Mouse (Mus musculus) hindbrain, embryonic 16.5 days (tissue): ENCODE measurements around the gene Prpf19. TPM values are rescaled to one million over a fixed set of nuclear protein-coding genes. Genes with fewer than 3 reads are reported as not detected.

Experiments
- ATAC-seq: fragments of 200-750 bp; cut with Nextera tagmentation; 2 replicates; pipeline ENCODE4 v1.8.0; 2017; ENCODE audit warnings: moderate TSS enrichment, moderate library complexity
- H3K27ac ChIP-seq: fragments of 300-500 bp; sonication (generic); 2 replicates; pipeline ENCODE4 v1.5.1; 2014; ENCODE audit warnings: low read depth, mild to moderate bottlenecking, control low read depth, low read length, moderate library complexity
- H3K27me3 ChIP-seq: fragments of 300-500 bp; sonication (generic); replicated peaks from 2 replicates; pipeline ENCODE4 v1.6.1; 2014; ENCODE audit warnings: low read length; ENCODE audit not compliant: control insufficient read depth, insufficient read depth
- H3K36me3 ChIP-seq: fragments of 300-500 bp; sonication (generic); 2 replicates; pipeline ENCODE4 v1.6.1; 2014; ENCODE audit warnings: mild to moderate bottlenecking, low read length, moderate library complexity, mixed read lengths; ENCODE audit not compliant: control insufficient read depth, insufficient read depth
- H3K4me1 ChIP-seq: fragments of 300-500 bp; sonication (generic); 2 replicates; pipeline ENCODE4 v1.6.1; 2014; ENCODE audit warnings: low read depth, low read length; ENCODE audit not compliant: control insufficient read depth, insufficient read depth
- H3K4me2 ChIP-seq: fragments of 300-500 bp; sonication (generic); 2 replicates; pipeline ENCODE4 v1.6.1; 2014; ENCODE audit warnings: mild to moderate bottlenecking, low read length, control low read depth, moderate library complexity
- H3K4me3 ChIP-seq: fragments of 300-500 bp; sonication (generic); 2 replicates; pipeline ENCODE4 v1.5.1; 2014; ENCODE audit warnings: mild to moderate bottlenecking, low read length, control low read depth, moderate library complexity
- H3K9ac ChIP-seq: fragments of 300-500 bp; sonication (generic); 2 replicates; pipeline ENCODE4 v1.6.1; 2014; ENCODE audit warnings: low read depth, mild to moderate bottlenecking, control low read depth, low read length, moderate library complexity
- H3K9me3 ChIP-seq: fragments of 300-500 bp; sonication (generic); 2 replicates; pipeline ENCODE4 v1.6.1; 2014; ENCODE audit warnings: mild to moderate bottlenecking, low read length, moderate library complexity; ENCODE audit not compliant: control insufficient read depth
- WGBS: fragments of 180-500 bp; shearing (Covaris S2); extraction: QIAGEN DNeasy Blood & Tissue Kit; methylation state at CpG from one replicate; pipeline ENCODE4 v1.1.7; 2014; 5-methylcytosine and 5-hydroxymethylcytosine counted together
- polyA plus RNA-seq: library from polyadenylated mRNA; unstranded; fragments of >200 nt; fragmentation: Nextera tagmentation; extraction: Ambion mirVana; gene quantifications from 2 replicates; pipeline ENCODE4 v1.2.1, GENCODE M21; 2015

The Prpf19 gene
- polyA plus RNA-seq, 1 experiment from 2014 or later = 35.0 TPM

- Histone ChIP-seq H3K27ac (peak overlapping the region; percentile 20; the same call in 1 of the 2 replicates), H3K4me3 (no peak overlapping the region), H3K9me3 (no peaks in the 10 kb centered on the region), H3K4me2 (no peak overlapping the region), H3K9ac (no peak overlapping the region), H3K4me1 (no peaks in the 10 kb centered on the region), H3K36me3 (peaks cover 48% of the 10 kb centered on the region), H3K27me3 (no peaks in the 10 kb centered on the region)
- no peak for ATAC-seq
- WGBS = 85% methylated on average over 5 of the region's 5 CpGs
These were observed 10.6 kb downstream of the Prpf19 start for GRCm38 (mm10) chr19:10905728-10906000.

- no peak overlapping the region for H3K27ac ChIP-seq
- H3K4me2 ChIP-seq = no peak overlapping the region
- peaks cover 27% of the 10 kb centered on the region for H3K36me3 ChIP-seq
- no peak overlapping the region for H3K4me3 ChIP-seq
- H3K9me3 ChIP-seq = no peaks in the 10 kb centered on the region
- no peaks in the 10 kb centered on the region for H3K27me3 ChIP-seq
- no peaks in the 10 kb centered on the region for H3K4me1 ChIP-seq
- WGBS = 59% methylated on average over 3 of the region's 3 CpGs
- ATAC-seq = peak; percentile 60
- H3K9ac ChIP-seq = no peak overlapping the region
These were observed 12.9 kb downstream of the Prpf19 start for GRCm38 (mm10) chr19:10907891-10908290.

DNA sequence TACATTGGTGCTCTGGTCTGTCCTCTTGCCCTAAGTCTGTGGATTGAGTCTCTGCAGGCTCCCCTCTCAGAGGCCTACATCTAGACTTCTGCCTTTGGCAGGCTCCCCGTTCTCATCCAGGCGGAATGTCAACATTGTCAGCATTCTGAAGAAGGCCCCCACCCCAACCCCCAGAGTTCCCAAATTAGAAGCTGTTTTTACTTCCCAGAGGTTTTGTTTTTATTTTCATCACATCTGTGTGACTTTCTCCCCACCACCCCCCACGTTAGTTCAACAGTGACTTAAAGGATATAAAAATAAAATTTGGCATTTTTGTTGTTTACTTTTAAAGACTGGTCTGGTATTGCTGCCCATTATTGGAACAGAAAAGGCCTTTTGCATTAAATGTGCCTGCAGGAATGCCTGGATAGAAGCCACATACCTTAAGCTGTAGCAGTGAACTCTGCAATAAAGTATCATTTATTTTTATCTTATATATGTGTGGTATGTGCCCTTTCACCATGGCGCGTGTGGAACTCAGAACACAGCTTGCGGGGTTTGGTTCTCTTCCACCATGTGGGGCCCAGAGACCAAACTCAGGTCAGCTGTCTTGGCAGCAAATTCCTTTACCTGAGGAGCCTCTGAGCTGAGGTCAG lies 14.2 kb downstream of the Prpf19 start:
- peaks cover 14% of the 10 kb centered on the region for H3K36me3 ChIP-seq
- H3K4me2 ChIP-seq = no peak overlapping the region
- no peak overlapping the region for H3K9ac ChIP-seq
- no peaks in the 10 kb centered on the region for H3K4me1 ChIP-seq
- H3K27me3 ChIP-seq = no peaks in the 10 kb centered on the region
- H3K4me3 ChIP-seq = no peak overlapping the region
- ATAC-seq = no peak
- H3K9me3 ChIP-seq = no peaks in the 10 kb centered on the region
- 87% methylated on average over 6 of the region's 6 CpGs for WGBS
- H3K27ac ChIP-seq = no peak overlapping the region

DNA sequence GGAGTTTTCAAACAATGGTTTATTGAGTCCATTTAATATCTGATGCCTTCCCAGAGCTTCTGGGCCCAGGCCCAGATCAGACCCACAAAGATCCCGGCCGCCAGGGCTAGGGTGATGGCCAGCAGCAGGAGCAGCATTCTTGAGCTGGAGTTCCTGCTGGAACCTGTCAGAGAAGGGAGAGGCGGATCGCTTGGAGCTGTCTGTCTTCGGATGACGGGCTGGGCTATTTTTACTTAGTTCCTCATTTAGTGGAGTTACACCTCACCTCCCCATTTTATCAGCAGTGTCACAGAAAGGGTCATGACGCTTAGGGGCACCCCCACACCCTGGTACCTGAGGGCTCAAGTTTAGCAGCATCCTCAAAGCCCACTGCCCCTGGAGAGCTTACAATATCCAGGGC lies 19.3 kb downstream of the Prpf19 start:
- H3K36me3 ChIP-seq = no peaks in the 10 kb centered on the region
- no peak for ATAC-seq
- H3K9ac ChIP-seq = no peak overlapping the region
- WGBS = 83% methylated on average over 7 of the region's 7 CpGs
- H3K4me3 ChIP-seq = no peak overlapping the region
- no peaks in the 10 kb centered on the region; the same call in 1 of the 2 replicates for H3K4me1 ChIP-seq
- no peak overlapping the region for H3K4me2 ChIP-seq
- no peak overlapping the region for H3K27ac ChIP-seq
- H3K9me3 ChIP-seq = no peaks in the 10 kb centered on the region
- H3K27me3 ChIP-seq = no peaks in the 10 kb centered on the region

DNA sequence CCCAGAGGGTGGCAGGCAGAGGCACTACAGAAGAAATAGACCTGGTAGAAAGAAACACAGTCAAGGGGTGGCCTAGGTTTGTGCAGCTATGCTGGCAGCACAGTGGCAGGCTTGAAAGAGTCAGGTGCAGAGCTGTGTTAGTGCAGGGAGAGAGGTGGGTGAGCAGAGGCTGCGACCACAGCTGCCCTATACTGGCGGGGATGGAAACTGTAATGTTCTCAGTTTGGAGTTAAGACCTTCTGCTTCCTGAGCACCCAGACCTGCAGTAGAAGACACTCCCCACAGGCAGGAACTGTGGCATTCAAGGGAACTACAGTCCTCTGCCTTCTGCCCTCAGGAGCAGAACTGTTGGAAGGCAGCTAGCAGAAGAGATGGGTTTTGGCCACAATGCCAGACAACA lies 19.8 kb downstream of the Prpf19 start:
- WGBS = 86% methylated on average over 2 of the region's 2 CpGs
- H3K4me1 ChIP-seq = no peaks in the 10 kb centered on the region; the same call in 1 of the 2 replicates
- no peaks in the 10 kb centered on the region for H3K9me3 ChIP-seq
- H3K4me3 ChIP-seq = no peak overlapping the region
- H3K36me3 ChIP-seq = no peaks in the 10 kb centered on the region
- ATAC-seq = no peak
- no peaks in the 10 kb centered on the region for H3K27me3 ChIP-seq
- H3K9ac ChIP-seq = no peak overlapping the region
- H3K27ac ChIP-seq = no peak overlapping the region
- H3K4me2 ChIP-seq = no peak overlapping the region

- Histone ChIP-seq H3K4me2 (no peak overlapping the region), H3K4me1 (no peaks in the 10 kb centered on the region; the same call in 1 of the 2 replicates), H3K27ac (no peak overlapping the region), H3K4me3 (no peak overlapping the region), H3K27me3 (no peaks in the 10 kb centered on the region), H3K36me3 (no peaks in the 10 kb centered on the region), H3K9ac (no peak overlapping the region), H3K9me3 (no peaks in the 10 kb centered on the region)
- no peak for ATAC-seq
- 57% methylated on average over 5 of the region's 5 CpGs for WGBS
These were observed 21.5 kb downstream of the Prpf19 start for GRCm38 (mm10) chr19:10916506-10916905.

DNA sequence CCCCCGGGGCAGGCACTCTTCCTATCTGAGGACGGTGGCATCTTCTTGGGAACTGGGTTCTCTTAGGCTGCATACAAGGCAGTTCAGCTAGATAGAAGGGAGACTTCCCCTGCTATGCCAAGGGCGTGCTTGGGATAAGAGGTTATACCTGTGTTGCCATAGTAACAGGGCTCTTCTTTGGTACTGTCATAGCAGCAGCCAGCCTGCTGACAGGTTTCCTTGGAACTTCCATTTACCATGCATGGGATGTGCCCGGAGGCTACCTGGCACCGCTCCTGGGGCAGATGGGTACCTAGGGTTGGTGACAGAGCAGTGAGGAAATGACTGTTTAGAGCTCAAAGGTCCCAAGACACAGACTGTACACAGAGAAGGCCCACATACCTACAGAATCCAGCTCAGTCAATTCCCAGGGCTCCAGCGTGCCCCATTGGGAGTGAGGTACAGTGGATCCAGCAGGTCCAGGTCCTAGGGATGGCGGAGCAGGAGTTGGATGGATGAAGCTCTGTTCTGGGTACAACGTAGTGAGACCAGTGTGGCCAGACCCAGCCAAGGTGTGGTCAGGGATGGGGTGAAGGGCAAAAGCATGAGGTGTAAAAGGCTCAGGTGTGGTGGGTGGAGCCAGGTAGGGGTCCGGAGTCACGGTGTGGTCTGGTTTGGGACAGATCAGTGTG lies 23.4 kb downstream of the Prpf19 start:
- Histone ChIP-seq H3K4me3 (no peak overlapping the region), H3K27ac (no peak overlapping the region), H3K9ac (no peak overlapping the region), H3K4me1 (no peaks in the 10 kb centered on the region; the same call in 1 of the 2 replicates), H3K9me3 (no peaks in the 10 kb centered on the region), H3K27me3 (no peaks in the 10 kb centered on the region), H3K4me2 (no peak overlapping the region), H3K36me3 (no peaks in the 10 kb centered on the region)
- WGBS = 88% methylated on average over 10 of the region's 10 CpGs
- ATAC-seq = peak; percentile 82

DNA sequence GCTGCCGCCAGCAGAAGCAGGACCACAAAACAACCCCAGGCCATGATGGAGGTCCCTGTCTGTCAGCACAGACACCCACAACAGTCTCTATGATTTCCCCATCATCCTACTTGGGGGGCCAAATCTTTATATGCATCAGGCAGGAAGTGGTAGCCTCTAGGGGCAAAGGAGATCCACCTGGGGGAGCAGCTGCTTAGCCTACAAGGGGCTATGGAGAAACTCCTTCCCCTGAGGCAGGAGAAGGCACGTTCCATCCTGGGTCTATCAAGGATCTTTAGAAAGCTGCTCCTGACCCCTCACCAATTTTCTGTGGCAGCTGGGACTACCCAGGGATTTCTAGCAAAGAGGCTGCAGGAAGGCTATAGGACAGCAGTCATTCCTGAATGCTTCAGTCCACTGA lies 25.5 kb downstream of the Prpf19 start, which contains the start of gene Zp1:
Zp1 (minus strand) TSS at position 101 of the 400 bp plus-strand sequence.
- Histone ChIP-seq H3K4me3 (no peak within 1 kb of the TSS), H3K27me3 (no peaks in the 10 kb centered on the region), H3K9me3 (no peaks in the 10 kb centered on the region), H3K9ac (no peak within 1 kb of the TSS; the same call in 1 of the 2 replicates), H3K27ac (no peak within 1 kb of the TSS), H3K4me1 (no peaks in the 10 kb centered on the region; the same call in 1 of the 2 replicates), H3K36me3 (no peaks in the 10 kb centered on the region), H3K4me2 (no peak within 1 kb of the TSS)
- ATAC-seq = no peak
- WGBS = 58% methylated on average over 2 of the region's 2 CpGs

DNA sequence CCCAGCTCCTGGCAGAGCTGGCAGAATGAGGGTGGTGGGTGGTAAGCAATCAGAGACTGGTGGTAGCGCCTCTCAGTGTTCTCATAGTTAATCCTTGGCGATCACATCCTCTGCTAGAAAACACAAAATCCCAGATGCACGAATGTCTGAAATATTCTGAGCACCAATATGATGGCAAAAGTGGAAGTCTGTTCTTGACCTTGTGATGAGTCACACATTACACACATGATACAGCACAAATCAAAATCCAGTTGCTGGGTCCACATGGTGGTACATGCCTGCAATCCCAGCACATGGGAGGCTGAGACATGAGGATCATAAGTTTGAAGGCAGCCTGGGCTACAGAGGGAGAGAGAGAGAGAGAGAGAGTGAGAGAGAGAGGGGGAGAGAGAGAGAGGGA lies 26.0 kb downstream of the Prpf19 start:
- no peaks in the 10 kb centered on the region for H3K9me3 ChIP-seq
- H3K27me3 ChIP-seq = no peaks in the 10 kb centered on the region
- H3K4me1 ChIP-seq = no peaks in the 10 kb centered on the region; the same call in 1 of the 2 replicates
- H3K4me2 ChIP-seq = no peak overlapping the region
- WGBS = 74% methylated on average over 3 of the region's 3 CpGs
- no peak overlapping the region for H3K9ac ChIP-seq
- H3K4me3 ChIP-seq = no peak overlapping the region
- H3K36me3 ChIP-seq = no peaks in the 10 kb centered on the region
- H3K27ac ChIP-seq = no peak overlapping the region
- ATAC-seq = no peak
